Mouse (Mus musculus) adrenal gland, adult 8-10 months (tissue): Measurements from ENCODE around the gene Ralgapb. TPM values are rescaled to one million over a fixed set of nuclear protein-coding genes. Genes with fewer than 3 reads are reported as not detected.
"Not testable (repeated sequence)": the region's sequence is repeated elsewhere in the genome, so short reads cannot be mapped to it uniquely, and the experiment has no call there.

Experiments used
- DNase-seq: peaks from one replicate; pipeline ENCODE4 v3.0.0; 2022
- total RNA-seq, 4 experiments: library from RNA; stranded (reverse); gene quantifications; 2 replicates each; pipeline ENCODE4 v1.2.4; 2022

Ralgapb gene
- total RNA-seq, result 10 to 100 TPM; 70.4 to 97.0 (median 85.3) TPM

DNA sequence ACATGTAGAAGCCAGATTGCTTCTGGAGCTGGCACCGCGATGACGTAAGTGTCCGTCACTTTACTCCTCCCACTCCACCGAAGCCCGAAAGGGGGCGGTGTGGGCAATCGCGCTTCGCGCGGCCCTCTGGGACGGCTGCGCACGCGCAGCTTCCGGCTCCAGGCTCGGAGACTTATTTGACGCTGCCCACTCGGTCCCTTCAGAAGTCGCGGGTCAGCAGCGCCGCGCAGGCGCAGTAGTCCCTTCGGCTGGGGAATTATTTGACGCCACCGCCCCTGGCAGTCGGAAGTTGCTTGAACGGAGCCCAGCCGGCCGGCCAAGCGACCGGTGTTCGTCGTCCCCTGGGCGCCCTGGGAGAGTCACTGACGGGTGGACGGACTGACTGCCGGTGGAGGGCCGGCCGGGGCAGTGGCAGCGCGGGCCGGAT, at the start of gene Ralgapb:
Ralgapb (plus strand) TSS at position 254 of the 427 bp plus-strand sequence.
- peak; percentile 98 for DNase-seq

DNA sequence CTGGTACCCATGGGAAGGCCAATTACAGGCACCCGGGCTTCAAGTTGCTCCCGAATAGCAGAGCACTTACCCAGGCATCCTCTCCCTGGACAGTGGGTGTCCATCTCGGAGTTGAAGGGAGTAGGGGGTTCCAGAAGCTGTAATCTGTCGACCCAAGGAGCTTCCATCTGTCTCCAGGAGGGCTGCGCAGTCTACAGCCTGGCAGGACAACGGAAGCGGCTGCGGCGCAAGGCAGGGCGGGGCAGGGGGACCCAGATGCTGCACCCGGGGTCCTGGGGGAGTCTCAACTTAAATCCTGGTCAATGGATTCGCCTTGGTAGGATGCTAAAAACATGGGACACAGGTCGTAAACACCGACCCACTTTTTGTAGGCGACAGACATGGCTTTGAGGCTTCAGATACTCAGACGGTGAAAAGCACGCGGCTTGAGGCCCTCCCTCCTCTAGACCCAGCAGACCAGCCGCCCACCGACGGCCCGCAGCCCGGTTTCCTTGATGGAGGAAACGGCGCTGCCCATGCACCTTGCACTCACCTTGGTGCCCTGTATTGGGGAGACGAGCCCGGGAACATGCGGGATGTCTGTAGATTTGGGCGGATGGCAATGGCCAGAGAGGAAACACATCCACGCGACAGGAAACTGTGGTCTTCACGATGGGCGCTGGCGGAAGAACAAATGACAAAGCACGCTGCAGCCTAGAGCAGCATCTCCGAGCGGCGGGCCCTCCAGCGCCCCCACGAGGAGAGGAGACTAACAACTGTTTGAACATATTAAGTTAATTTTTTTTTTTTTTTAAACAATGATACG, 48.6 kb upstream of the Ralgapb start:
- DNase-seq, result peak; percentile 77

DNA sequence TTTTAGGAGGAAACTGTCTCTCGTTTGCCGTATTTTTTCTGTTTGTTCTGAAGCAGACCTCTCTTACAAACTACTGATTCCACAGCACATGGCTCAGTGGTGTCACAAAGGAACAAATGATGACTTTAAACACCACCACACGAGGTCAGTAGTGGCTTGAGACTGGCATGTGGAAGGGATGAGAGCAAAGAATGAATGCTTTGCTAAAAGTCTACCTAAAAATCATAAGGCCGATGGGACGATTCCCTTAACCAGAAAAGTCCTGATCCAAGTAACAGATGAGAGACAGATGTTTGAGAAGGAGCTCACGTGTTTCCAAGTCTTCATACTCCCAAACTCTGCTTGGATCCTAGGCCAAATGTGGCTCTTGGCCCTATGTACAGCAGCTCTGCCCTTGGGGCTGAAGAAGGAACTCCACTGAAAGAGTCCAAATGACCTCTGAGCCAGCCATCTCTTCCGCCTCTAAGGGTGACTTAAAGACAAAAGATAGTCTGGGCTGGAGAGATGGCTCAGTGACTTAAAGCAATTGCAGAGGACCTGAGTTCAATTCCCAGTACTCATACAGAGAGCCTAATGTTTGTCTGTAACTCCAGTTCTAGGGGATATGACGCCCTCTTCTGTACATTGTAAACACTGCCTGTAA, 47.8 kb upstream of the Ralgapb start:
- no peak for DNase-seq

DNA sequence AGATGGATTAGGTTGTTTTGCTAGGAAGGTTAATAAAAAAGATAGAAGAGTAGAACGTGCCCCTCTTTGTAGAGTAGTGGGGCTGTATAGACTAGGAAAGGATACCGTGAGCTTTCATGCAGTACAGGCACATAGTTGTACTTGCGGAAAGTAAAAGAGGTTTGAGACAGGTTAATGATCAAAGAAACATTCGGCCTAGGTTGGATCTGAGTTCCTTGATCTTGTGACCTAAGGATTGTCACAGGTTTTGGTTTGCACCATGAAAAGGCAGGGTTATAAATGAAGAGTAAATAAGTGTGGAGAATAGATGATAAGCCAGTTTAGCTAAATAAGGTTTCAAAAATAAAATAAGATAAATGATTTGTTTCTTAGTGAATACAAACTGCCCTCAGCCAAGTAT, 45.5 kb upstream of the Ralgapb start:
- no peak for DNase-seq

DNA sequence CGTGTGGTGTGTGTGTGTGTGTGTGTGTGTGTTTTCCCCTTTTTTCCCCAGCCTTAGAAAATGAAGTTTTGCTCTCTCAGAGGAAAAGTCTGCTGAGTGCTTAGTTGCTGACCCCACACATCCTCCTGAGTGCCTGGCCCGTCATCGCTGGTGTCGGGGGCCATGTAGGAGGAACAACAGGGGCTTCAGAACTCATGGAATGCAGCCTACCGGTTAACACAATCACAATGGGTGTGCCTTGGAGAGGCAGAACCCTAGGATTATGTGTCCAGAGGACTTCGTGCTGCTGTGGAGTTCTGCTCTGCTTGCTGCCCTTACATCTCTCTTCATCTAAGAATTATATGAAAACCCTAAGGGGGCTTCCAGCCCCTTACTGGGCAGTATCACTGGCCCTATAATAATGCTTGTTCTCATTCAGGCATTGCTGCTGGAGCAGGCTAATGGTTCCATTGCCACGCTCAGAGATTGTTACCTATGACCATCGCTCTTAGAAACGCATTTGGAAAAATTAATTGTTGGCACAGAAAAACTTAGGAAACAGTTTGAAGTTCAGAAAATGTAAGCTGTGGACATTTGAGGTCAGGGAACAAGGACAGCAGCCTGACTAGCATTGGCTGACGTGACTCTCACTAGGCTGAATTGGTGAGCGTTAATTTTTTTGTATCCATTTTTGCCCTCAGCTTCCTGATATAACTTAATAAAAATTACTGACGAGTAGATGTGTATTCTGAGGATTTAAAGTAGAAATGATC, 44.4 kb upstream of the Ralgapb start:
- no peak for DNase-seq

DNA sequence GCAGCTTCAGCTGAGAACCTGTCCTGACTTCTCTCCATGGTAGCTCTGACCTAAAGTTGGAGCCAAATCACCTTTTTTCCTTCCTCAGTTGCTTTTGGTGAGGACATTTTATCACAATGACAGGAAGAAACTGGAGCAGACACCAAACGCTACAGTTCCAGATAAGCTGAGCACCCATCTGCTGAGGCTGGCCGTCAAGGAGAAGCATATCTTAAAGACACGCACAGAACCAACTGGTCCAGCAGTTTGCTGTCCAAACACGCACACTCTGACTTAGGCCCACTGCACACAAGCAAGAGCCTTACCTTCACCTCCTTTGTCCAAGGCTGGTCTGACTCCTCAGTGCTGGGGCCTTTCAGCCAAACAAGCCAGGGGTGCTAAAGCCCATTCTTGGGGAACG, 42.0 kb upstream of the Ralgapb start:
- DNase-seq, result no peak

DNA sequence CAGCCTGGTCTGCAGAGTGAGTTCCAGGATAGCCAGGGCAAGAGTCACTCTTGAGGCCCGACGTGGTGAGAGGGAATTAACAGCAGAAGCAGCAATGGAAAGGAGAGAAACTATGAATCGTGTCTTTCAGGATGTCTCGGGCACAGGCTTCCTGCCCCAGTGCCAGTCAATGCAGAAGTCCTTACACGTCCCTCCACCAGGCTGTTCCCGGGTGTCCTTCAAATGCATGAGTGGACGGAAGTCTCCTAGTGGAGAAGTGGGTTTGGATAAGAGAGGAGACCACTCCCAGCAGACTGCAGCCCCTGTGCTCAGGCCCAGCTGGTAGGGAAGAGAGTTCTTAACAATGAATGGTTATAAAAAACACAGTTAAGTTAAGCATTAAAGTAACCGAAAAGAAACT, 41.3 kb upstream of the Ralgapb start:
- no peak for DNase-seq

DNA sequence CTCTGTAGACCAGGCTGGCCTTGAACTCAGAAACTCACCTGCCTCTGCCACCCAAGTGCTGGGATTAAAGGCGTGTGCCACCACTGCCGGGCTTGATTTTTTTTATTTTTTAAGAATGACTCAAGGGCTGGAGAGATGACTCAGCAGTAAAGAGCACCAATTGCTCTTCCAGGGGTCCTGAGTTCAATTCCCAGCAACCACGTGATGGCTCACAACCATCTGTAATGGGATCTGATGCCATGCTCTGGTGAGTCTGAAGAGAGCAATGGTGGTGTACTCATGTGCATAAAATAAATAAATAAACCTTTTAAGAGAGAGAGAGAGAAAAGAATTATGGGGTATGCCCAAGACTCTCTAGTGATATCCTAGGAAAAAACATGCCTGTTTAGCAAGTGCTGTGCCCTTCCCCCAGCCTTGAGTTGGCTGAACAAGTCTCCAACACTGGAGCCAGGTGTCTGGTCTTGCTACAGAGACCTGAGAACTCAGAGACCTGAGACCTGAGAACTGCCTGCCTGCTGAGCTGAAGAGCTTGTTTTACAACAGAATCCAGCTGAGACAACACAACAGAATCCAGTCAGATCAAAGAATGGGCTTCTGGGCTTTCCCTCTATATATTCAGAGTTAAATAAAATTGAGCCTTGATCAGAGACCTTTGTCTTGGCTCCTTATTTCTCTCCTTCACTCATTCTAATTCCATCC, 40.0 kb upstream of the Ralgapb start:
- no peak for DNase-seq

DNA sequence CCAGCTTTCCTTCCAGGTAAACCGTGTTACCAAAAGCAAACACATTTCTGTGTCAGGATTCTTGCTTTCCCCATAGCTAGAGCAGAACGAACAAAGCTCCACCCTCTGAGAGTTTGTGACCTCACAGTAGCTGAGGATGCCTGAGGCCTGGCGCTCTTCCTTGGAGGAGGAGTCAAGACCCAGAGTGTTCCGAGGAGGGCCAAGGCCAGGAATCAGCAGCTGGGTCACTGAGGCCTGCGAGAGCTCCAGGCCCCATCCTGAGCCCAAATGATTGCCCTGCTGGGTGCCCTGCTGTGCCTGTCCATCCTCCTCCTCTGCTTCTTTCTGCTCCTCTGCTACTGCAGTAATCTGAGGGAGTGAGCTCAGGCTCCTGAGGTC, 39.5 kb upstream of the Ralgapb start:
- DNase-seq, result no peak

DNA sequence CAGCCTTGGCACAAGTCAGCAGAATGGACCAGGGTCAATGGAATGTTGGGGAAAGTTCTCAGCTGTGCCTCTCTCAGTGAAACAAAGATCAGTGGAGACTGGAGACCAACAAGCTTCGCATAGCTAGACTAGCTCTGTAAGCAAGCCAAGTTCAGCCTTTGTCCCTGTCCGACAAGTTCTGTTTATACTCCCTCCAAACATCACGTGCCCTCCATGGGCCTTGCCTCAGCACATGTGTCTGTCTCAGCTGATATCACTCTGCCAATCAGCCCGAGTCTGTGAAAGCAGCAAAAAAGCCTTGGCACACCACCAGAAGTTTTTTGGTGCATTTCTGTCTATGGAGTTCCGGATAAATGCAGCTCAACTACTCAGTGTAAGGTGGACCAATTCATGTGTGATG, 36.6 kb upstream of the Ralgapb start:
- no peak for DNase-seq

DNA sequence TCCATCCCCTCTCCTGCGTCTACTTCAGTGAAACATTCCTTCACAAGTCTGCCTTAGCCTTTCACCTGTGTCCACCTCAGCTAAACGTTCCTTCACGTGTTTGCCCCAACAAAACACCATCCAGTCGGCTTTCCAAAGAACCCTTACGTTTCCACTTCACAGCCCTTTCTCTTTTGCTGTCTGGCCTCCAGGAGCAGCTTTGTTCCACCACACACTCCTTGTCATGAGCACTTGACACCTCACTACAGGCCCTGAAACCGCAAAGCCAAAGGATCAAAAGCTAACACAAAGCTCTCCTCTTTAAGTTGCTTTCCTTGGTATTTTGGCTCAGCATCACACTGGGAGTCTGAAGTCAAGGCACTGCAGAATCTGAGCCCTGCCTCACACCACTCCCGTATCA, 36.1 kb upstream of the Ralgapb start:
- DNase-seq, result no peak

DNA sequence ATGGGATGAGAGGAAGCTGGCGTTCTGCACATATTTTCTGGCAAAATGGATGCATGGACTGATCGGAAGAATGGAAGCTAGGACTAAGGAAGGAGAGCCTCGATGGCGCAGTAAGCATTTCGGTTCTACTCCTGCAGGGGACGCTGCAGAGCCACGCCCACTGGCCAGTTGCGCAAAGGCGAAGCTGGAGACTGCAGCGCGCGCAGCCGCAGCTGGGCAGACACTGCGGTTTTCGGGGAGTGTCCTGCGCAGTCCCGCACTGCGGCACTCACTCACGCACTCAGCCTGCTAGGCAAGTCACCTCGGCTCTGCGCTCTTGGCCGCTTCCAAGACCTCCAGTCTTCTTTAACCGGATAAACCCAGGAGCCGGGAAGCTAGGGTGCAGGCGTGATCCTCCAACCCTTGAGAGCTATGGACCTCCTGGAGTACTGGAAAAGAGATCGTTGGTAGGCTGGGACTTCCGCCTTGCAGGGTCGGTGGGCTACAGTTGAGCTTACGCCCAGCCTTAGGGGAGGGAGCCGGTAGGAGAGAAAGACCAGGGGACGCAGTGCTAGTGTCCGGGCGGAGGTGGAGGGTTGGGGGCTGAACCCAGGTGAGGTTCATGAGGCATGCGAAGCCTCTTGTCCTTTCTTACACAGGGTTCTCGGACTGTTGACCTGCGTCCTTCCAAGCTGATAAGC, 34.1 kb upstream of the Ralgapb start, which contains the start of gene Snhg11:
Snhg11 (plus strand) TSS at position 196 of the 680 bp plus-strand sequence.
- DNase-seq, result no peak

DNA sequence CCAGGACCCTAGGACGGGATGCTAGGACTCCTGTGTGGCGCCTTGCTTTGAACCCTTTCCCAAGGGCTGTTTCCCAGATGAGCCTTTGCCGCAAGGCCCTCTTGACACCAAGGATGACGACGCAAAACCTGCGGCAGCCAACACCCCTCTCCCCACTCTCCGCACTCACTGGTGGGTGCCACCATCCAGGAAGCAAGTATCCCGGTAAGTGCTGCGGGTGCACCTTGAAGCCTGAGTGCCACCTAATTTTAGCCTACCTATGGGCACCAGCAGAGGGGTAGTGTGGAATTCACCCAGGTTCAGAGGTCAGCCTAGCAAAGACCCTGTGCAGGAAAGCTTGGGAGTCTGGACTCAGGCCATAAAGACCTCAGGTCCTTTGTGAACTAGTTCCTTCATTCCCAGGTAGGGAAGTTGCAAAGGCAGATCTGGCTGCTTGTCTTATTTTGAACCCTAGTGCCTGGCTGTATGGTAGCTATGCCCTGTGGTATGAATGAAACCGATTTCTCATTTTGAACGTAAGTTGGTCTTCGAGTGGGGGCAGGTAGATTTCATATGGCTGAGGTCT, 33.4 kb upstream of the Ralgapb start:
- no peak for DNase-seq

DNA sequence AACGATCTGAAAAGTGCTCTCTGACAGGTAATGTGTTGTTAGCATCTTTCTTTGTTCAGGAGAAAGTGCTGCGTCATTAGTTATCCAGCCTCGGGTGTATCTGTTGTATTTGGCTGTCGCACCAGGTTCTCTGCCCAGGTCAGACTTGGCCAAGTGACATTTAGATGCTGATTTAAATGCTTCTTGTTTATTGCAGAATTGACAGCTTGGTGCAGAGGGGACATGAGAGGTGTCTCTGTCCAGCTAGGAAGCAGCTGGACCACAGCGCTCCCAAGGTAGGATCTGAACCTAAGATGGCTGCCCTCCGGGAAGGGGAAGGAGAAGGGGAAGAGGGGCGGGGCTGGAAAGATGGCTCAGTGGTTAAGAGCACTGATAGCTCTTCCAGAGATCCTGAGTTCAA, 32.9 kb upstream of the Ralgapb start:
- DNase-seq, result no peak

DNA sequence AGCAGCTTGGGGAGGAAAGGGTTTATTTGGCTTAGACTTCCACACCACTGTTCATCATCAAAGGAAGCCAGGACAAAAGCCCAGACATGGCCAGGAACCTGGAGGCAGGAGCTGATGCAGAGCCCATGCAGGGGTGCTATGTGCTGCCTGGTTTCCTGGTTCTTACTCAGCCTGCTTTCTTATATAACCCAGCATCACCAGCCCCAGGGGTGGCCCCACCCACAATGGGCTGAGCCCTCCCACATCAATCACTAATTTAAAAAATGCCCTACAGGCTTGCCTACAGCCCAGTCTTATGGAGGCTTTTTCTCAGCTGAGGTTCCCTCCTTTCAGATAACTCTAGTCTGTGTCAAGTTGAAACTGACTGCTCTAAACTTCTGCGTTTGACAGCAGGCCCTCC, 31.8 kb upstream of the Ralgapb start:
- DNase-seq, result no peak

DNA sequence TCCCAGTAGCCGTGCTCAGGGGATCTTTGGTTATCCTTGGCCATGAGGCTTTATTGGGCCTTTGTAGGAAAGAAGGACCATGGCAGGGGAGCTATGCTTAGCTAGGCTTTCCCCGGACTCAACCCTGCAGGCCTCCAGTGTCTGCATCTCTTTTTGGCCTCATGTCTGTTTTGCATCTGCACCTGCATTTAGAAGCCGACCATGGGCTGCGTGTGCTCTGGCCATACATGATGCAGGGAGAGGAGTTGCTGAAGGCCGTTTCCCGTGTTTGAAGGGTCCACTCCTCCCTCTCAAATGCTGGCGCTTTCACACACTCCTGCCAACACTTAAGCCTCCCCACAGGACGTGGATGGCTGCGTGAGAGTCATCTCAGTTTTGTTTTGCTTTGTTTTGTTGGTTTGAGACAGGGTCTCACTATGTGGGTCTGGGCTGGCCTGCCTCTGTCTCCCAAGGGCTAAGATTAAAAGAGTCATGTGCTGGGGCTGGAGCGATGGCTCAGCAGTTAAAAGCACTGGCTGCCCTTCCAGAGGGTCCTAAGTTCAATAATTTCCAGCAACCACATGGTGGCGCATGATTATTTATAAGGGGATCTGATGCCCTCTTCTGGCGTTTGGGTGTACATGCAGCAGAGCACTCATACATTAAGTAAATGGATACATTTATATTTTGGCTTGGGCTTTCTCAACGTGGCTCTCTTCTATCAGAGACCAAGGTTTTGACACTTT, 30.1 kb upstream of the Ralgapb start:
- no peak for DNase-seq

DNA sequence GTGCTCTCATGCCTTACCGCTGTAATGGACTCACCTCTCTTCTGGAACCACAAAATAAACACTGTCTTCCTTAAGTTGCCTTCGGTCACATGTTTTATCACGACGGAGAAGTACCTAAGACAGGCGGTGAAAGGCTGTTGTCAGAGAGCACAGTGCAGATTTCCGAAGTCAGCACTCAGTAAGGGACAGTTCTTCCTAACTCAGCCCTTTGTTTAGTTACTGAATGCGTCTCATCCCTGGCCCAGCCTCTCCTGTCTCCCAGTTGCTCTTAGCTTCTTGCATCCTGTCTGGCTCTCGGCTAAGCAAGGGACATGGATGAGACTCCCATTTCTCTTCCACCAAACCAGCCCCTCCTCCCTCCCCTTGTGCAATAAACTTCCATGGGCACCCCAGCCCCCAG, 23.6 kb upstream of the Ralgapb start:
- DNase-seq, result no peak

DNA sequence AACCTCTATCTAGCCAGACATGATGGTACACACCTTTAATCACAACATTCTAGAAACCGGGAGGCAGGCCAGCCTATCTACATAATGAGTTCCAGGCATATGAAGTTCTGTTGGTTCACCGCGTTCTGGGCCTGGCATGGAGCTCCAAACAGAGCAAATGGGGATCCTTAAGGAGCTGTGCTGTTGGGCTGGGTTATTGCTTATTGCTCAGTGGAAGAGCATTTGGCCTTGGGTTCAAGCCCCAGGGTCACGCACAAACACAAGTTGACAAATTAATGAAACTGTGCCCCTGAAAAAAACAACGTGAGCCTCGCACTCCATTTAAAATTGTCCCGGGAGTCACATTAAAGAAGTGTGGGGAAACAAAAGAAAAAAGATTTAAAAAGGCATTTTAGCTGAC, 20.2 kb upstream of the Ralgapb start:
- no peak for DNase-seq

DNA sequence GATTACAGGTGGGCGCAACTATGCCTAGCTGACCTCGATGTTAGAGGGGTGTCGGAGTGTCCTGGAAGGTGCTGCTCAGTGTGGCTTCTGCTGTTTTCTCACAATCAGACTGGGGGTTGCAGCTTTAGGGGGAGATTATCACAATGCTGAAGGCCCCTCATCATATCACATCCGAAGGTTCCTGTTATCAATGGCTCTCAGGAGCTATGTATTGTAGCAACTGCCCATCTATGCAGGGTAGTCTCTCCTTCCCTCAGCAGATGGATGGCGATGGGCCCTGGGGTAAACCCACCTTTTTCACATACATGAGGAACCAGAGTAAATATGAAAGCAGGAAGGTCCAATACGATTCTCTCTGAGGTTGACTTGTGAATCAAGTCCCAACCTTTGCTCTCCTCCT, 13.3 kb upstream of the Ralgapb start:
- no peak for DNase-seq

DNA sequence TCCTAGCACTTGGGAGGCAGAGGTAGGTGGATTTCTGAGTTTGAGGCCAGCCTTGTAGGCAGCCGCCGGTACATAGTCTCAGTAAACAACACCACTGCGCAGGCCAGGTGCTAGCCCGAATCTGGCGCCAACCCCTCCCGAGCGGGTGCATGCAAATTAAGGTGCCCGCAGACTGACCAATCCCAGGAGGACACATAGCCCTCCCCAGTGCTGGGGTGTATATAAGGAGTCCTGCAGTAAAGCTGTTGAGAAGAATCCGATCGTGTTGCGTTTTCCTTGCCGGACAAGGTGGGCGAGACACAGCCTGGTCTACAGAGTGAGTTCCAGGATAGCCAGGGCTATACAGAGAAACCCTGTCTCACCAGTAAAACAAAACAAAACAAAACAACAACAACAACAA, 12.5 kb upstream of the Ralgapb start:
- DNase-seq, result not testable (repeated sequence)

DNA sequence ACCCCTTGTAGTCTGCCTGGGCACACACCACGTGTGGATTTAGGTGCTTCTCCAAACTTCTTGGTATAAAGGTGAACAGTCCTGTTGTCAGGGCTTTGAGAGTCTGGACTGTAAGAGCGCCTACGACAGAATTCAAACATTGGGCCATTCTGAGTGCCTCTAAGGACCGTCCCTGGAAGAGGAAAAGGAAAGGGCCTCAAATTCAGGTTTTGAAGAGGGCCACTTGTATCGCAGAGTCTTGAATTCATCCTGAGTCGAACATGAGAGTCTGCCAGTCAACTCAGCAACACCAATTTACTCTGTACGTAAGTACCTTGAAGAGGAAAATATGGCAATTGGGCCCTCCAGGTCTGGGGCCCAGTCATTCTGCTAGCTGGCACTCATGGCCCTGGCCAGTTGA, 6.7 kb upstream of the Ralgapb start:
- no peak for DNase-seq
